Mouse (Mus musculus) right cerebral cortex, adult 18-20 months (tissue): ENCODE measurements around the gene Pxk.
"Not testable (repeated sequence)": the region's sequence is repeated elsewhere in the genome, so short reads cannot be mapped to it uniquely, and the experiment has no call there.

Experiments used
- DNase-seq: peaks from one replicate; pipeline ENCODE4 v3.0.0; 2022; ENCODE audit warnings: mixed read lengths

Pxk gene

GRCm38 (mm10) chr14:8108047-8108446 is 10.0 kb downstream of the Pxk start:
- no peak for DNase-seq

GRCm38 (mm10) chr14:8108976-8109375 is 11.0 kb downstream of the Pxk start:
- no peak for DNase-seq

- DNase-seq = no peak
These were observed 13.5 kb downstream of the Pxk start for GRCm38 (mm10) chr14:8111545-8111944.

- DNase-seq = no peak
These were observed 14.0 kb downstream of the Pxk start for GRCm38 (mm10) chr14:8112036-8112435.

GRCm38 (mm10) chr14:8113616-8114015 is 15.6 kb downstream of the Pxk start:
- DNase-seq = no peak

- no peak for DNase-seq
These were observed 16.3 kb downstream of the Pxk start for GRCm38 (mm10) chr14:8114306-8114705.

- DNase-seq = no peak
These were observed 16.7 kb downstream of the Pxk start for GRCm38 (mm10) chr14:8114756-8115155.

GRCm38 (mm10) chr14:8115772-8116171 is 17.8 kb downstream of the Pxk start:
- DNase-seq = no peak

- no peak for DNase-seq
These were observed 19.4 kb downstream of the Pxk start for GRCm38 (mm10) chr14:8117371-8117770.

GRCm38 (mm10) chr14:8119454-8119853 is 21.4 kb downstream of the Pxk start:
- no peak for DNase-seq

- DNase-seq = no peak
These were observed 21.9 kb downstream of the Pxk start for GRCm38 (mm10) chr14:8119904-8120303.

GRCm38 (mm10) chr14:8123141-8123540 is 25.1 kb downstream of the Pxk start:
- DNase-seq = no peak

GRCm38 (mm10) chr14:8123611-8124010 is 25.6 kb downstream of the Pxk start:
- not testable (repeated sequence) for DNase-seq

- DNase-seq = no peak
These were observed 26.3 kb downstream of the Pxk start for GRCm38 (mm10) chr14:8124046-8124881.

- DNase-seq = no peak
These were observed 30.0 kb downstream of the Pxk start for GRCm38 (mm10) chr14:8127971-8128370.

GRCm38 (mm10) chr14:8132789-8133188 is 34.8 kb downstream of the Pxk start:
- DNase-seq = no peak

- DNase-seq = no peak
These were observed 36.2 kb downstream of the Pxk start for GRCm38 (mm10) chr14:8134234-8134633.

GRCm38 (mm10) chr14:8135130-8135529 is 37.1 kb downstream of the Pxk start:
- DNase-seq = peak; percentile 79

GRCm38 (mm10) chr14:8139724-8140710 is 42.0 kb downstream of the Pxk start:
- no peak for DNase-seq

GRCm38 (mm10) chr14:8141131-8141530 is 43.1 kb downstream of the Pxk start:
- DNase-seq = no peak

GRCm38 (mm10) chr14:8145594-8146558 is 47.9 kb downstream of the Pxk start:
- DNase-seq = no peak

- no peak for DNase-seq
These were observed 48.7 kb downstream of the Pxk start for GRCm38 (mm10) chr14:8146611-8147223.
